Mouse (Mus musculus) ES-E14 (cell line): ENCODE measurements at regions not wholly inside any gene's neighbourhood (a gene's known extent, or its start where the extent isn't known, plus 50 kb on each side); places are given as distances from the start of the nearest gene placed in this dataset.

Source experiments
- CHD2 ChIP-seq: IDR thresholded peaks from 2 replicates; pipeline ENCODE4 v1.6.1; 2014; ENCODE audit warnings: mild to moderate bottlenecking, low read depth, low read length, inconsistent platforms
- ZC3H11A ChIP-seq: IDR thresholded peaks from 2 replicates; pipeline ENCODE4 v1.6.1; 2012; ENCODE audit warnings: low read depth, mild to moderate bottlenecking, inconsistent platforms, low read length, borderline replicate concordance

DNA sequence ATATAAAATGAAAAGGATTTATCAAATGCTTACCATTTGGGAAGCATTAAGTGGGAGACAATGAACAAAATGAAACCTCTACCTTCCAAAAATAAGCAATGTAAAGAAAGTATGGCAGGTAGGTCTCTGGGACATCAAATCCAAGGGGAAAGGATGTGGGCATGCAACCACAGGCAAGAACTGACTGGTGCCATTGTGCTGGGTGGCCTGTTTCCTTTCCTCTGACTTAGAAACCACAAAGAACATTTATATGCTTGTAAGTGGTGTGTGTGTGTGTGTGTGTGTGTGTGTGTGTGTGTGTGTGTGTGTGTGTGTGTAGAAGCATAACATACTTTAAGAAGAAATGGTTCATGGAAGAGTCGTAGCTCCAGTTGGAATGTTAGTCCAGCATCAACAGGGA lies 96.7 kb downstream of the Rpl36a-ps1 start:
- TF ChIP-seq CHD2 (no peak), ZC3H11A (no peak)
